Mouse (Mus musculus): ENCODE data around the gene Fuz. TPM values are rescaled to one million over a fixed set of nuclear protein-coding genes. Genes with fewer than 3 reads are reported as not detected.

Fuz gene
- polyA plus RNA-seq (2014; fragmentation: Nextera tagmentation; extraction: Ambion mirVana) = 21.9 and 22.3 TPM in 2 replicates

DNA sequence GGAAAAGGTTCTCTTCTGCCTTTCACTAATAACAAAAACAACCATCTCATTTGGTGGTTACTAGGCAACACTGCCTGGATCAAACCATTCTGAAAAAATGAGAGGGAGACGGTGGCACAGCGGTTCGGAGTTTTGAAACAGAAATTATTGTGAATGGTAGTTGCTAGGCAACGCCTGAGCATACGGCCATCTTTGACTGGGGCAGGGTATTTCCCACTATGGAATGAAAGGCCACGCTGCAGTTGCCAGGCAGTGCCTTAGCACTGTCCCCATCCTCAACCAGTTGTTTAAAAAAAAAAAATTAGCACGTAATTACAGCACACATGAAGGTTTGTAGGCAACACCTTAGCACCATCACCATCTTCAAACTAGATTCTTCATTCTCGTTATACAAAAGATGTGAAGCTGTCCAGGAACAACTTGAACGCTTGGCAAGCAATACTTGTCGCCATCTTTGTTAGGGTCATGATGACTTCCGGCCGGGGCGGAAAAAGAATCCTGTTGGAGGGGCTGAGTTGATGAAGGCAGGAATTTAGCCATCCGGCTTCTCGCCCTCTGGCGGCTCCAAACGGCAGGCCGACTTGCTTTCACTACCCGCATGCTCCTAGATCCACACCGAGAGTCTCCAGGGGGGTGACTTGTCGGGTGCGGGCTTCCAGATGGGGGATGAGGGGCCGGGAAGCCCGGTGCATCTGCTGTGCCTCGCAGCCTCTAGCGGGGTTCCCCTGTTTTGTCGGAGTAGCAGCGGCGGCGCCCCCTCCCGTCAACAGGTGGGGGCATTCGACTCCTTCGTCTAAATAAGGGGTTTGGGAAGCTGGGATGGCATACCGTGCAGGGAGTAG lies at the start of gene Fuz:
Fuz (plus strand) TSS at position 487 of the 842 bp plus-strand sequence.
- Histone ChIP-seq H3K4me3 (ENCODE audit: low read length) (peak within 1 kb of the TSS; percentile 64), H3K4me1 (ENCODE audit: control insufficient read depth, insufficient read depth, low read length) (peaks cover 22% of the 10 kb centered on the region), H3K27me3 (ENCODE audit: control insufficient read depth, insufficient read depth, low read length) (no peaks in the 10 kb centered on the region), H3K4me2 (replicated peaks; ENCODE audit: low read depth, low read length) (peak within 1 kb of the TSS; percentile 74), H3K9ac (ENCODE audit: low read depth, low read length) (peak within 1 kb of the TSS; percentile 79), H3K27ac (ENCODE audit: low read depth, low read length) (peak within 1 kb of the TSS; percentile 78), H3K9me3 (ENCODE audit: control insufficient read depth, low read length) (no peaks in the 10 kb centered on the region), H3K36me3 (ENCODE audit: control insufficient read depth, insufficient read depth, low read length) (peaks cover 17% of the 10 kb centered on the region)
- WGBS = 2% methylated on average over 34 of the region's 34 CpGs
- peak; percentile 50 for ATAC-seq (ENCODE audit: low FRiP score, low TSS enrichment)

DNA sequence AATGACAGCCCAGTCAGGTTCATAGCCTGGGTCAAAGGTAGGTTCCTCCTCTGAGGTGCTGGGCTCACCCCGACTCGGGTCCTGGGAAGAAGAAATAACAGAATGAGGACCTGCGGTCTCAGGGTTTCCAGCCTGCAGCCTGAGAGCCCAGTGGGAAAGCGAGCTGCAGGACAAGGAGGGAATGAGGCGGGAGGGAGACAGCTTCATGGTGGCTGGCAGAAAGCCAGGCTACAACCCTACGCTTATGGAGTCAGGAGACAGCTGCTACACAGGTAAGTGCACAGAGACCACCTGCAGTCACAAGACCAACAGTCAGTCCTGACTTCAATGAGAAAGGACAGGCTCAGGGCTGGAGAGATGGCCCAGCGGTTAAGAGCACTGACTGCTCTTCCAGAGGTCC lies 49.1 kb upstream of the Fuz start:
- H3K9me3 ChIP-seq (ENCODE audit: control insufficient read depth, low read length) = no peaks in the 10 kb centered on the region
- no peaks in the 10 kb centered on the region for H3K27me3 ChIP-seq (ENCODE audit: control insufficient read depth, insufficient read depth, low read length)
- no peak for ATAC-seq (ENCODE audit: low FRiP score, low TSS enrichment)
- H3K4me1 ChIP-seq (ENCODE audit: control insufficient read depth, insufficient read depth, low read length) = peaks cover 10% of the 10 kb centered on the region
- peaks cover 53% of the 10 kb centered on the region for H3K36me3 ChIP-seq (ENCODE audit: control insufficient read depth, insufficient read depth, low read length)
- no peak overlapping the region for H3K27ac ChIP-seq (ENCODE audit: low read depth, low read length)
- 89% methylated on average over 7 of the region's 7 CpGs for WGBS
- H3K9ac ChIP-seq (ENCODE audit: low read depth, low read length) = no peak overlapping the region
- no peak overlapping the region for H3K4me3 ChIP-seq (ENCODE audit: low read length)
- H3K4me2 ChIP-seq (replicated peaks; ENCODE audit: low read depth, low read length) = no peak overlapping the region

DNA sequence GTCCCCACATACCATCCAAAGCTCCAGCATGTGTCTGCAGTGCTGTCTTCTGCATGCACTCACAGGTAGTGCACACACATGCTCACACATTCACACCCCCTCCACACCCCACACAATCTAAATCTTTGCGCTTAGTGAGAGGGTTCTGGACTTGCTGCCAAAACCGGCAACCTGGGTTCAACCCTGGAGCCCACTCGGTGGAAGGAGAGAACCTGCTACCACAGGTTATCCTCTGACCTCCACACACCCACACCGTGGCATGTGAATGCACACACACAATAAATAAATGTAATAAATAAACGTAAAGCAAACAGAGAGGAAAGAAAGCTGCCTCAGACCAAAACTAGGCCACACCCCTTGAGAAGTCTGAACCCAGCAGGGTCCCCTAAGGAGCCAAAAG lies 48.1 kb upstream of the Fuz start:
- peak overlapping the region; percentile 80; the same call in 1 of the 2 replicates for H3K9ac ChIP-seq (ENCODE audit: low read depth, low read length)
- peak overlapping the region; percentile 70 for H3K4me3 ChIP-seq (ENCODE audit: low read length)
- no peak for ATAC-seq (ENCODE audit: low FRiP score, low TSS enrichment)
- no peaks in the 10 kb centered on the region for H3K9me3 ChIP-seq (ENCODE audit: control insufficient read depth, low read length)
- H3K4me1 ChIP-seq (ENCODE audit: control insufficient read depth, insufficient read depth, low read length) = peaks cover 10% of the 10 kb centered on the region
- WGBS = 70% methylated on average over 5 of the region's 5 CpGs
- H3K27me3 ChIP-seq (ENCODE audit: control insufficient read depth, insufficient read depth, low read length) = no peaks in the 10 kb centered on the region
- peaks cover 50% of the 10 kb centered on the region for H3K36me3 ChIP-seq (ENCODE audit: control insufficient read depth, insufficient read depth, low read length)
- no peak overlapping the region for H3K27ac ChIP-seq (ENCODE audit: low read depth, low read length)
- H3K4me2 ChIP-seq (replicated peaks; ENCODE audit: low read depth, low read length) = peak overlapping the region; percentile 67

DNA sequence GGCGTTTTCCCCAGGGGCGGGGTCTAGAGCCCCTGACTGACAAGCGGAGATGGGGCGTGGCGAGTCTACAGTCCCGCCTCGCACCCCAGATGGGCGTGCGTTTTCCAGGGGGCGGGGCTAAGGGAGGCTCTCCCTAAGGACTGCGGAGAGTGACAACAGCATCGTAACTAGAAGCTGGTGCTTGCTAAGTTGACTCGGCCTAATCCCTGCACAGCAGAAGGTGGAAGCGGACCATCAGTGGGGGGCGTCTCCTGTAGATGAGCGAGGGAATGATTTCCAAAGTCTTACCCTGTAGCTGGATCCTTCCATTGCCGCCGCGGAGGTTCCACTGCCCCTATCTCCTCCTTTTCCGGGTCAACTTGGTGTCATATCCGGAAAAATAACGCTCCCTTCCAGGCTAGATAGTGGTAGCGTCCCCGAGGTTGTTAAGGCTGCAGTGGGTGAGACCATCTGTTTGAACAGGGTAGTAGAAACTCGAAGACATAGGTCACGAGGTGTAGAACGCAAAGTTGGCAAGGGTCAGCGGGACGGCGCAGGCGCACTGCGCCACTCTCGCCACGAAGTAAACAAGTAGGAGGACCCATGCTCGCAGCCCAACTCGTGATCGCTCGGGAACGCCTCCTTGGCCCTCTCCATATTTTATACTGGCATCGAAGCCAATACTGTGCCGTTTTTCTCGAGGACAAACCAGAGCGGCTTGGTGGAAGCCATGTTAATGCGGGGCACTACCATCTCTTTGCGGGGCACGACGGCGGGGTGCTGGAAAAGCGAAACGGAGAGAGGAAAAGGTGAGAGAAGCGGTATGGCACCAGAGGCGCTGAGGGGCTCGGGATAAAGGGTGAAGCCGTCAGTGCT lies 47.1 kb upstream of the Fuz start, which contains the start of the genes Akt1s1 and Tbc1d17:
Akt1s1 (plus strand) TSS at position 431 of the 855 bp plus-strand sequence.
Tbc1d17 (minus strand) TSS at position 519 of the 855 bp plus-strand sequence.
- peak within 1 kb of the TSS; percentile 80 for H3K9ac ChIP-seq (ENCODE audit: low read depth, low read length)
- H3K4me2 ChIP-seq (replicated peaks; ENCODE audit: low read depth, low read length) = peak within 1 kb of the TSS; percentile 67
- peak within 1 kb of the TSS; percentile 97 for H3K27ac ChIP-seq (ENCODE audit: low read depth, low read length)
- under 1% methylated on average over 54 of the region's 54 CpGs for WGBS
- H3K9me3 ChIP-seq (ENCODE audit: control insufficient read depth, low read length) = no peaks in the 10 kb centered on the region
- H3K4me3 ChIP-seq (ENCODE audit: low read length) = peak within 1 kb of the TSS; percentile 70
- peak; percentile 84 for ATAC-seq (ENCODE audit: low FRiP score, low TSS enrichment)
- peaks cover 47% of the 10 kb centered on the region for H3K36me3 ChIP-seq (ENCODE audit: control insufficient read depth, insufficient read depth, low read length)
- H3K4me1 ChIP-seq (ENCODE audit: control insufficient read depth, insufficient read depth, low read length) = peaks cover 13% of the 10 kb centered on the region
- no peaks in the 10 kb centered on the region for H3K27me3 ChIP-seq (ENCODE audit: control insufficient read depth, insufficient read depth, low read length)

DNA sequence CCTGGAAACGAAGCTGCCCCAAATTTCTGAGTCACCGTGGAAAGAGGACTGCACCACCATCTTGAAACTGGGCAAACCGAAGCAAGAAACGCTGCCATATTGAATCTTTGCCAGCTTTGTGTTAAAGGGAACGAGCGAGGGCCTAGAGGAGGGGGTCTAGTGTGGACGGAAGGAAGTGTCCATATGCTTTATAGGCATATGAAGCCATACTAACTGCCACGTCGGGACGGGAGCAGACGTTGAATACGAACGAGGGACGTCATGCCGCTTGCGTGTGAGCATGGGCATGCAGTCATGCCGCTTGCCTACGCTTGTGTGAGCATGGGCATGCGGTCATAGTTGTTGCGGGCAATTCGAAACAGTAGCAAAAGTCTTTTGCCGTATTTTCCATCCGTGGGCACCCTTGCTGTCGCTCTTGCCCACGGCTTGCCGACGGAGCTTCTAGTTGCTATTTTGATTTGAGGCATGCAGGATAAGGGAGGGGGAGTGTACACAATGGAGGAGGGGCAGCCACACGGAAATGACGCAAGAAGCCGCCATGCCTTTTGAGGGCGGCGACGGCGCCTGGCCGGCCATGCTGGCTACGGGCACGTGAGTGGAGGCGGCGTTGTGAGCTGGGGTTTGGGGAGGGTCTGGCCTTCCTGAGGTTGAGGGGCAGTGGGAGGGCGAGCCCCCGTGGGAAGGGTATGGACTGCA lies 46.3 kb upstream of the Fuz start:
- peak overlapping the region; percentile 70 for H3K4me3 ChIP-seq (ENCODE audit: low read length)
- under 1% methylated on average over 41 of the region's 41 CpGs for WGBS
- H3K27me3 ChIP-seq (ENCODE audit: control insufficient read depth, insufficient read depth, low read length) = no peaks in the 10 kb centered on the region
- peak; percentile 68 for ATAC-seq (ENCODE audit: low FRiP score, low TSS enrichment)
- H3K9me3 ChIP-seq (ENCODE audit: control insufficient read depth, low read length) = no peaks in the 10 kb centered on the region
- H3K27ac ChIP-seq (ENCODE audit: low read depth, low read length) = peak overlapping the region; percentile 97
- H3K4me1 ChIP-seq (ENCODE audit: control insufficient read depth, insufficient read depth, low read length) = peaks cover 17% of the 10 kb centered on the region
- H3K4me2 ChIP-seq (replicated peaks; ENCODE audit: low read depth, low read length) = peak overlapping the region; percentile 53
- peak overlapping the region; percentile 80 for H3K9ac ChIP-seq (ENCODE audit: low read depth, low read length)
- peaks cover 39% of the 10 kb centered on the region for H3K36me3 ChIP-seq (ENCODE audit: control insufficient read depth, insufficient read depth, low read length)

DNA sequence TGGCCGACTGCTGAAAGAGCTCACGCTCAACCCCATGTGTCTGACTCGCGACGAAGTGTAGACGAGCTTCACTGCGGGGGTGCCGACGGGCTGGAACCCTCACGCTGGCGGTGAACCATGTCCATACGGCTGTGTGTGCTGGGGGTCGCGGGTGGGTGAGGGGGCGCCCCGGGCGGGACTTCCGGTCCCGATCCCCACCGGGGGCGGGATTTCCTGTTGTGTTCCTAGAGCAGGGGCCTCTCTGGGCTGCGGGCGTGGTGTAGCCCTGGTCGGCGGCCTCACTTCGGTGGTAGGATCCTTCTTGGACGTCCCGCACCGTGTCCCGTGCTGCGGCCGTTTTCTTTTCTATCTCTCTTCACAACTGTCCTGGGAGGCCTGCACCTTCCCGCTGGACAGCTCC lies 45.7 kb upstream of the Fuz start:
- Histone ChIP-seq H3K9ac (ENCODE audit: low read depth, low read length) (peak overlapping the region; percentile 80), H3K4me2 (replicated peaks; ENCODE audit: low read depth, low read length) (peak overlapping the region; percentile 53), H3K4me1 (ENCODE audit: control insufficient read depth, insufficient read depth, low read length) (peaks cover 20% of the 10 kb centered on the region), H3K27ac (ENCODE audit: low read depth, low read length) (peak overlapping the region; percentile 97), H3K27me3 (ENCODE audit: control insufficient read depth, insufficient read depth, low read length) (no peaks in the 10 kb centered on the region), H3K4me3 (ENCODE audit: low read length) (peak overlapping the region; percentile 70), H3K36me3 (ENCODE audit: control insufficient read depth, insufficient read depth, low read length) (peaks cover 34% of the 10 kb centered on the region), H3K9me3 (ENCODE audit: control insufficient read depth, low read length) (no peaks in the 10 kb centered on the region)
- ATAC-seq (ENCODE audit: low FRiP score, low TSS enrichment) = peak; percentile 39
- WGBS = 0% methylated on average over 30 of the region's 33 CpGs

DNA sequence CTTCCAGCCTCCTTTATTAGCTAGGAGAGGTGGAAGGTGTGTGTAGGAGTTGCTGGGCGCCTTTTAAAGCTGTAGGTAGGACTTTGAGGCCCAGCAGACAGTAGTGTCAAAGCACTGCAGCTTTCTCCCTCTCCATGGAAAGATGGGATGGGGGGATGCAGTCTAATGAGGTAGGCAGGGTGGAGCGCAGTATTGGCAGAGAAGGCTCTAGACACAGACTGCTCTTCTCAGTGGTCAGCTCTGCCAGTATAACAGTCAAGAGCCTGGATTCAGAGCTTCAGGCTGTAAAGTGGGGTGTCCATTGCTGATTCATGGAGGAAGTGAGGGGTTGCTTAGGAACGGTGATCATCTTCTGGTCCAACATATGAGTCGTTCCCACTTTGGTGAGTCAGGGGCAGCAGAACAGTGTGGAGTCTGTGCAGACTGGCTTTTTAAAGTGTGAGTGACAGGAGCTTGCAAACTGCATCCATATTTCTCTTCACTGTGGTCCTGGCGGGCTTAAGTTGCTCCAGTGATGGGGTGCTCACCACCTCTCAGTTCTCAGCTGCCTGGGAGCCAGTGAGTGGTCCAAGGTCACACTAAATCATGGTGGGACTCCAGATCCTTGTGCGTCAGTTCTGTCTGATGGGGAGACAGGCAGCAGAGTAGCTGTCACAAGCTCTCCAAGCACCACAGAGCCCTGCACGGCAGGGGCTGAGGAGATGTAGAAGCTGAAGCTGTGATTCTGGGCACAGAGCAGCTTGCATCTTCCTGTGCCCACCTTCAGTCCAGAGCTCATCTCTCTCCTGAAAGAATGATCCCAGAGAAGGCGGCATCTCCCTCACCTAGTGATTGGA lies 44.9 kb upstream of the Fuz start:
- no peak for ATAC-seq (ENCODE audit: low FRiP score, low TSS enrichment)
- peaks cover 23% of the 10 kb centered on the region for H3K4me1 ChIP-seq (ENCODE audit: control insufficient read depth, insufficient read depth, low read length)
- 78% methylated on average over 8 of the region's 8 CpGs for WGBS

More for the DNA sequence above, 44.9 kb upstream of the Fuz start:
- Histone ChIP-seq H3K27me3 (ENCODE audit: control insufficient read depth, insufficient read depth, low read length) (no peaks in the 10 kb centered on the region), H3K9me3 (ENCODE audit: control insufficient read depth, low read length) (no peaks in the 10 kb centered on the region), H3K9ac (ENCODE audit: low read depth, low read length) (peak overlapping the region; percentile 80), H3K36me3 (ENCODE audit: control insufficient read depth, insufficient read depth, low read length) (peaks cover 25% of the 10 kb centered on the region), H3K4me2 (replicated peaks; ENCODE audit: low read depth, low read length) (peak overlapping the region; percentile 53), H3K4me3 (ENCODE audit: low read length) (peak overlapping the region; percentile 70), H3K27ac (ENCODE audit: low read depth, low read length) (peak overlapping the region; percentile 97; the same call in 1 of the 2 replicates)

Measured in kidney, embryonic 14.5 days (tissue).